Mouse (Mus musculus) stomach, adult 2 months (tissue): Measurements from ENCODE around the gene Olfr644. TPM values are rescaled to one million over a fixed set of nuclear protein-coding genes. Genes with fewer than 3 reads are reported as not detected.

Experiments used
- polyA plus RNA-seq: library from polyadenylated mRNA; depleted of rRNA; stranded (reverse); fragments of >200 nt; gene quantifications from 2 replicates; pipeline ENCODE4 v1.2.3, GENCODE M21; 2012; rRNA removed

Olfr644 gene
- not detected in 2 replicates for polyA plus RNA-seq

DNA sequence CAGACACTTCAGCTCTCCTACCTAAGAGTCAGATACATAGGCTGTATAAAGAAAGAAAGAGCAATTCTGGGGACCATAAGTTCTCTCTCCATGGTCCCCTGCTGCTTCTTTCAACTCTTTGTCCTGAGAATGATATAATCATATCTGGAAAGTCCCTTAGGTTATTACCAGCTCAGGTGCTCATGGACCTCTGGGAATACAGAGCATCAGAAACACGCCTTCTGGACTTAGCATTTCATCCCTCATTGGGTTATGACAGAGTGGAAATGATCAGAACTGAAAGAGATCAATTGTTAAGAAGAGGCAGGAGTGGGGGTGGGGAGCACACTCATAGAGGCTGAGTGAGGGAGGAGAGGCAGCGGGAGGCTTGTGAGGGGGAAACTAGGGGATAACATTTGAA, at the start of gene Olfr644:
Gene Olfr644 (minus strand): TSS at position 101 of the 400 bp plus-strand sequence.

DNA sequence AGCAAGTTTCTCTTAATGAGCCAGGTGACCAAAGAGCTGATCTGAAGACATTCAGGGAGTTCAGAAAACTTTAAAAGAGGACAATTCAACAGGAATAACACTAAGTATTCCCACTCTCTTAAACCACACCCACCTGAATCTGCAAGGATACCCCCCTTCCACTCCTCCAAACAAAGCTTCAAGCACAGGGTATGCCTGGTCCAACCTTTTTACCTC, 33.0 kb upstream of the Olfr644 start, which contains the start of gene Olfr646:
Gene Olfr646 (plus strand): TSS at position 117 of the 216 bp plus-strand sequence.

DNA sequence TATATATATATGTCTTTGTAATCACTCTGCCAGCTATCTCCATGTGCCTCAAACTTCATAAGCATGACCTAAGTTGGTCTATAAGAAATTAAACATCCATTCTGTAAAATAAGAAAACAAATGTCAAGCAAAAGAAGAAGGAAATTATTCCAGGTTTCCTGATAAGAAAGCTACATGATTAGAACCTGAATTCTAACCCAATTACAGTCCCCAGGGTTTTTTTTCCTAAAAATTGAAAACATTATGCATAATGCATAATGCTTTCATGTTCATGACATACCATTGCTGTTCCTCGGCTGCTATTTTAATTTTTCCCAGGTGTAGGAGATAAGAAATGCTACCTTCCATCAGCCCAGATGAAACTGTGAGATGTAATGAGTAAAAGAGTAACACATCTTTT, 13.7 kb upstream of the Olfr644 start, which contains the start of gene Olfr645:
Gene Olfr645 (minus strand): TSS at position 101 of the 400 bp plus-strand sequence.

DNA sequence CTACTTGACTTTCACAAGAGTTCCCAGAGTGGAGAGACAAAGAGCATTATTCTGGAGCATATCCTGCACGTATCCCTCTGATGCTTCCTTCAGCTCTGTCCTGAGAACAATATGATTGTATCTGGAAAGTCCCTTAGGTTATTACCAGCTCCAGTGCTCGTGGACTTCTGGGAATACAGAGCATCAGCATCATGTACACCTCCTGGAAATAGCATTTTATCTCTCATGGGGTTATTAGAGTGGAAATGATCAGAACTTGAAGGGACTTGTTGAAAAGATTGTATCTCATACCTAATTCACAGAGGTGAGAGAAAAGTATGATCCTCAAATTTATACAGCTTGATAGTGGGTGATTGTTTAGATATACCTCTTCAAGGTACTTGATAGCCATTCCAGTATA, 10.3 kb downstream of the Olfr644 start, which contains the start of gene 4930516K23Rik:
Gene 4930516K23Rik (minus strand): TSS at position 101 of the 400 bp plus-strand sequence.

DNA sequence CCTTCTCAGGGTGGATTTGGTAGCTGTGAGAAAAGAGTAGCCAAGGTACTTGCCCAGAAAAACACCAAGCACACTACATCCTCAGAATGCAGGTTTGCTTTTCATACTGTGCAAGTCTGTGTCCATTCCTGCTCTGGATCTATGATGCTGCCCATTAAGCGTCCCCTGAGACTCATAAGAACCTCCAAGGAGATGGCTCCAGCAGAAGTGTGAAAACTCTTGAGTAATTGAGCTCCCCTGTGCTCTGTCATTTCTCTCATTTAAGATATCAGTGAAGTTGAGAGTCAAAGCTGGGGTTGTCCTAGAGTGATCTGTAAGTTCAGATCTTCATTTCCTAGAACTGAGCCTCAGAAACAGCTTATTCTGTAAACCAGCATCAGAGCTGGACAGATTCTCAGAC, 19.1 kb downstream of the Olfr644 start, which contains the start of gene Olfr642:
Gene Olfr642 (minus strand): TSS at position 101 of the 400 bp plus-strand sequence.

DNA sequence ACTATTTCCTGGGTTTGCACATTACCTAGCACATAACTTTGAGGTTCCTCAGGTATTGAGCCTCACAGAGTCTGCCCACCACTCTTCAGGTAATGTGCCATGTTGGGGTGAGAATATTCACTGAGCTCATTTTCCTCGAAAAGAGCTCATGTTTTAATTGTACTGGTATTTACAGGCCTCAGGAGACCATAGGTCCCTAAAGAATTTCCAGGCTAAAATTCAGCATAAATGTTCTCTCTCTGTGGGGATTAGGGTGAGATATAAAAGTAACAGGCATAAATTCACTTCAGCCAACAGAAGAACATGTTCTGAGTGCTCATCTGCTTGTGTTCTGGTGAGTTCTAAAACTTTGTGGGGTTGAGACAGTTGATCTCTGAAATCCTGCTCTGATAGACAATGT, 36.5 kb downstream of the Olfr644 start, which contains the start of gene Olfr641:
Gene Olfr641 (plus strand): TSS at position 301 of the 400 bp plus-strand sequence.

DNA sequence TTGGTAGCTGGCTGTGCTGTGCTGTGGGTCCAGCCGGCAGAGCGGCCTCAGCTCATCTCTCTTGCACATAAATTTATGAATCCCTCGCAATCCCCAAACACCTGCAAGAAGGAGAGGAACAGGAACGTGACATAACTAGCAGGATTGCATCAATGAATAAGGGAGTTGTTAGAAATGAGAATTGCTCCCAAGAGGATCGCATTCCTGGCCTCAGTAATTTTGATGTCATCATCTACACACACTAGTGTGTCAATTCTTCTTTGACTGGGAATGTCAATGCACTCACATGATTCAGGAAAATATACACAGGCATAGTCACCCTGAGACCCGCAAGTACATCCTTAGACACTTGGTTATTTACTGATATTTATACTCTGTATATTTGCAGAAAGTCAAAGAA, 46.2 kb downstream of the Olfr644 start, which contains the start of gene Olfr640:
Gene Olfr640 (minus strand): TSS at position 101 of the 400 bp plus-strand sequence.

DNA sequence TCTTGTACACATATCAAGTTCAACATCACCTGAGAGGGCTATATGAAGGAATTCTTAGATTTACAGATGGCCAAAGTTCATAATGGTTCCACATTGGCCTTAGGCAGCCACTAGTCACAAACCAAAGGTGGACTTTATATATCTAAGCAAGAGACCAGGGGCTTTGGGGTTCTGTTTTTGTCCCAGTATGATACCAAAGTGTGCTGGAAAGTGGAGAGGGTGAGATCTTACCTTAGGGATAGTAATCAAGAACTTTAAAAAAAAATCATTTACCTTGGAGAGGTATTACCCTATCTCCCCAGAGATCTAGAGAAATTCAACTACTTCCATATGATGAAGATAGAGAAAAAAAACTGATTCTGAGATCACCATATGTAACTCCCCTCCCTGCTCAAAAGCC, 54.5 kb downstream of the Olfr644 start, which contains the start of gene Olfr639:
Gene Olfr639 (minus strand): TSS at position 101 of the 400 bp plus-strand sequence.

Other genes starting within 250 kb of the Olfr644 start
- 47.8 and 134 TPM in 2 replicates for gene Hbb-bs, start 243.8 kb downstream of the Olfr644 start, polyA plus RNA-seq
- gene Hbb-bh2, start 231.3 kb downstream of the Olfr644 start, polyA plus RNA-seq: not detected in 2 replicates
- not detected in 2 replicates for gene Hbb-bh1, start 228.7 kb downstream of the Olfr644 start, polyA plus RNA-seq
- gene Hbb-y, start 218.7 kb downstream of the Olfr644 start, polyA plus RNA-seq: not detected in 2 replicates
- not detected in 2 replicates for gene Olfr66, start 185.6 kb downstream of the Olfr644 start, polyA plus RNA-seq
- not detected in 2 replicates for gene Olfr64, start 177.4 kb downstream of the Olfr644 start, polyA plus RNA-seq
- gene Olfr65, start 168.4 kb downstream of the Olfr644 start, polyA plus RNA-seq: not detected in 2 replicates
- not detected in 2 replicates for gene Olfr631, start 143.0 kb downstream of the Olfr644 start, polyA plus RNA-seq
- not detected in 2 replicates for gene Olfr632, start 137.5 kb downstream of the Olfr644 start, polyA plus RNA-seq
- not detected in 2 replicates for gene Olfr633, start 127.4 kb downstream of the Olfr644 start, polyA plus RNA-seq
- gene Olfr635, start 100.7 kb downstream of the Olfr644 start, polyA plus RNA-seq: not detected in 2 replicates
- not detected in 2 replicates for gene Olfr638, start 73.1 kb downstream of the Olfr644 start, polyA plus RNA-seq
- gene Olfr639, start 54.6 kb downstream of the Olfr644 start, polyA plus RNA-seq: not detected in 2 replicates
- gene Olfr640, start 46.3 kb downstream of the Olfr644 start, polyA plus RNA-seq: not detected in 2 replicates
- not detected in 2 replicates for gene Olfr641, start 36.4 kb downstream of the Olfr644 start, polyA plus RNA-seq
- gene Olfr642, start 19.2 kb downstream of the Olfr644 start, polyA plus RNA-seq: not detected in 2 replicates
- not detected in 2 replicates for gene 4930516K23Rik, start 10.4 kb downstream of the Olfr644 start, polyA plus RNA-seq
- gene Olfr645, start 13.6 kb upstream of the Olfr644 start, polyA plus RNA-seq: not detected in 2 replicates
- not detected in 2 replicates for gene Olfr646, start 33.0 kb upstream of the Olfr644 start, polyA plus RNA-seq
- not detected in 2 replicates for gene Ubqln5, start 58.0 kb upstream of the Olfr644 start, polyA plus RNA-seq
- gene Olfr643, start 65.5 kb upstream of the Olfr644 start, polyA plus RNA-seq: not detected in 2 replicates
- not detected in 2 replicates for gene Ubqln3, start 71.4 kb upstream of the Olfr644 start, polyA plus RNA-seq
- not detected in 2 replicates for gene Ubqlnl, start 78.7 kb upstream of the Olfr644 start, polyA plus RNA-seq
- not detected in 2 replicates for gene Olfm5, start 93.0 kb upstream of the Olfr644 start, polyA plus RNA-seq
- gene Olfr648, start 111.5 kb upstream of the Olfr644 start, polyA plus RNA-seq: 0.03 and 0.05 TPM in 2 replicates
- not detected in 2 replicates for gene Olfr649, start 124.1 kb upstream of the Olfr644 start, polyA plus RNA-seq
- 0.79 and 0.81 TPM in 2 replicates for gene Trim6, start 146.9 kb upstream of the Olfr644 start, polyA plus RNA-seq
- gene Trim34a, start 172.6 kb upstream of the Olfr644 start, polyA plus RNA-seq: 0.17 and 1.5 TPM in 2 replicates
- gene Trim5, start 216.2 kb upstream of the Olfr644 start, polyA plus RNA-seq: 0.10 TPM in 2 replicates
- gene Trim12a, start 243.6 kb upstream of the Olfr644 start, polyA plus RNA-seq: 0.16 and 0.85 TPM in 2 replicates